Mouse (Mus musculus) CD4-positive, CD25-positive, alpha-beta regulatory T cell, adult 2 months (primary cell): ENCODE measurements around the gene Krtap4-2.

Experiments used
- DNase-seq: peaks from one replicate; pipeline ENCODE4 v3.0.0-alpha.2; 2012; ENCODE audit warnings: low read depth, low spot score

The Krtap4-2 gene

GRCm38 (mm10) chr11:99590981-99591380 is 43.9 kb downstream of the Krtap4-2 start, which contains the start of gene Krtap1-3:
TSS of gene Krtap1-3 (minus strand) at chr11:99591339.
- no peak for DNase-seq

- no peak for DNase-seq
Observed at GRCm38 (mm10) chr11:99585096-99585495, 49.8 kb downstream of the Krtap4-2 start.
